ENCODE assay signal across 8 mouse cellular contexts in the genomic region with DNA sequence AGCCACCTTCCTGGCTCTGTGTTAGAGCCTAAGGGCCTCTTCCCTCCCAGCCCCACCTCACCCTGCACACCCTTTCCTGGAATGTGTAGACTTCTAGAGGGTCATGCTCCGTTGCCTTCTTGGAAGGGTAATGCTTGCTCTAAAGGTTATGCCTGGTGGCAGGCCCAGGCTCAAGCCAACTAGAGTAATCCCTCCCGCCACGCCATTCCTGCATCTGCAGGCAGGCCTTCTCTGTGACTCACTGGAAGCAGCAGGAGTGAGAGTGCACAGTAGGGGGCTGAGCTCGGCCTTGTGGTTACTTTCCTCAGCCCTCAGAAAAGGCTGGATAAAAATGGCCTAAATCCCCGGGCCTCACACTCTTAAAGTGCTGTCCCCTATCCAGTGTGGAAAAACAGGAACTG. TPM values are rescaled to one million over a fixed set of nuclear protein-coding genes. Genes with fewer than 3 reads are reported as not detected.
DNase-seq lines count a peak whose midpoint lies in the region; ATAC-seq and TF ChIP-seq lines count a peak whose summit lies in the region.

No protein-coding gene starts in this region.

- peak overlapping the region; percentile 93 for H3K9ac ChIP-seq in embryonic facial prominence, embryonic 14.5 days (ENCODE audit: low read depth, low read length)
- H3K9ac ChIP-seq in intestine, embryonic 14.5 days (ENCODE audit: low read length), result peak overlapping the region; percentile 20
- H3K9ac ChIP-seq in liver, embryonic 15.5 days, result peak overlapping the region; percentile 88

- peak overlapping the region; percentile 44; the same call in 1 of the 2 replicates for H3K27ac ChIP-seq in left cerebral cortex, adult 2 months
- 0 out of 2 replicates have a peak overlapping the region, but pooled peaks have one; percentile 35 for H3K27ac ChIP-seq in embryonic facial prominence, embryonic 14.5 days (replicated peaks; ENCODE audit: low read depth, low read length)
- H3K27ac ChIP-seq in intestine, embryonic 14.5 days (ENCODE audit: low read depth), result no peak overlapping the region
- peak overlapping the region; percentile 96 for H3K27ac ChIP-seq in liver, embryonic 15.5 days (replicated peaks)

- DNase-seq in left cerebral cortex, adult 2 months (ENCODE audit: extremely low spot score in 1 of 2, low spot score in 2 of 2), result peak in 1 of 2 experiments; percentile 27
- DNase-seq in left cerebral cortex, adult 8-10 months (ENCODE audit: low spot score in 2 of 2), result no peak
- peak; percentile 93 for DNase-seq in R1 (ENCODE audit: low read depth, low spot score)
- DNase-seq in embryonic facial prominence, embryonic 14.5 days (ENCODE audit: low spot score), result peak; percentile 32
- DNase-seq in intestine, embryonic 14.5 days (ENCODE audit: low spot score), result peak; percentile 54
- no peak for DNase-seq in thymus, postnatal 0 days (ENCODE audit: low spot score)
- no peak for DNase-seq in urinary bladder, postnatal 10 days (ENCODE audit: low spot score)

- peak overlapping the region; percentile 86 for H3K4me2 ChIP-seq in embryonic facial prominence, embryonic 14.5 days (ENCODE audit: low read depth, low read length)
- peak overlapping the region; percentile 94 for H3K4me2 ChIP-seq in intestine, embryonic 14.5 days (ENCODE audit: low read length)
- peak overlapping the region; percentile 79 for H3K4me2 ChIP-seq in liver, embryonic 15.5 days

- intact Hi-C loops in left cerebral cortex, adult 2 months (cut with DNase I), result no loop called here

- no peak for ATAC-seq in embryonic facial prominence, embryonic 14.5 days (ENCODE audit: low read depth)
- ATAC-seq in intestine, embryonic 14.5 days (replicated peaks; ENCODE audit: low FRiP score, low TSS enrichment, low read depth), result no peak
- ATAC-seq in liver, embryonic 15.5 days (ENCODE audit: insufficient read depth), result no peak

- H3K36me3 ChIP-seq in embryonic facial prominence, embryonic 14.5 days (ENCODE audit: control insufficient read depth, insufficient read depth, low read length), result peaks cover 61% of the 10 kb centered on the region
- peaks cover 57% of the 10 kb centered on the region for H3K36me3 ChIP-seq in intestine, embryonic 14.5 days (ENCODE audit: control insufficient read depth, insufficient read depth, low read length)
- H3K36me3 ChIP-seq in liver, embryonic 15.5 days (replicated peaks), result peaks cover 53% of the 10 kb centered on the region

- no peaks in the 10 kb centered on the region for H3K9me3 ChIP-seq in embryonic facial prominence, embryonic 14.5 days (ENCODE audit: control insufficient read depth, low read length)
- no peaks in the 10 kb centered on the region for H3K9me3 ChIP-seq in intestine, embryonic 14.5 days (ENCODE audit: control insufficient read depth, low read length)
- no peaks in the 10 kb centered on the region for H3K9me3 ChIP-seq in liver, embryonic 15.5 days (replicated peaks)

- peak overlapping the region; percentile 99 for H3K4me3 ChIP-seq in left cerebral cortex, adult 2 months
- peak overlapping the region; percentile 95 for H3K4me3 ChIP-seq in embryonic facial prominence, embryonic 14.5 days (ENCODE audit: low read depth, low read length)
- H3K4me3 ChIP-seq in intestine, embryonic 14.5 days (ENCODE audit: low read depth, low read length), result peak overlapping the region; percentile 17
- H3K4me3 ChIP-seq in liver, embryonic 15.5 days (replicated peaks), result peak overlapping the region; percentile 80

- H3K27me3 ChIP-seq in embryonic facial prominence, embryonic 14.5 days (replicated peaks; ENCODE audit: control insufficient read depth, insufficient read depth, low read length), result no peaks in the 10 kb centered on the region
- H3K27me3 ChIP-seq in intestine, embryonic 14.5 days (replicated peaks; ENCODE audit: control insufficient read depth, insufficient read depth, low read length), result no peaks in the 10 kb centered on the region
- no peaks in the 10 kb centered on the region for H3K27me3 ChIP-seq in liver, embryonic 15.5 days

- WGBS in embryonic facial prominence, embryonic 14.5 days, result 28% methylated on average over 5 of the region's 5 CpGs
- WGBS in intestine, embryonic 14.5 days, result 52% methylated on average over 5 of the region's 5 CpGs
- WGBS in liver, embryonic 15.5 days (ENCODE audit: insufficient replicate concordance), result 30% methylated on average over 5 of the region's 5 CpGs

- peaks cover 18% of the 10 kb centered on the region for H3K4me1 ChIP-seq in embryonic facial prominence, embryonic 14.5 days (ENCODE audit: control insufficient read depth, insufficient read depth, low read length)
- H3K4me1 ChIP-seq in intestine, embryonic 14.5 days (replicated peaks; ENCODE audit: control insufficient read depth, insufficient read depth, low read length), result peaks cover 19% of the 10 kb centered on the region
- peaks cover 38% of the 10 kb centered on the region for H3K4me1 ChIP-seq in liver, embryonic 15.5 days (replicated peaks)

- TF ChIP-seq CTCF in left cerebral cortex, adult 2 months (IDR thresholded peaks at IDR 0.05), result no peak; the same call in 1 of the 2 replicates

RNA-seq across cellular contexts. Expression of gene Ap2m1, which starts 1.8 kb away (rescaled TPM):
- total RNA-seq in left cerebral cortex, adult 2 months (2021), result 100 to 1,000 TPM; 804 to 827 TPM
- total RNA-seq in left cerebral cortex, adult 8-10 months (2022), result 100 to 1,000 TPM; 794 to 854 (median 817) TPM
- 573 and 628 TPM in 2 replicates for polyA plus RNA-seq in embryonic facial prominence, embryonic 14.5 days (2014; fragmentation: Nextera tagmentation; extraction: Ambion mirVana)
- polyA plus RNA-seq in intestine, embryonic 14.5 days (2014; fragmentation: Nextera tagmentation; extraction: Ambion mirVana), result 630 and 682 TPM in 2 replicates
- polyA plus RNA-seq in liver, embryonic 15.5 days (2015; fragmentation: Nextera tagmentation; extraction: Ambion mirVana), result 386 and 395 TPM in 2 replicates
- polyA plus RNA-seq in thymus, postnatal 0 days (2015; fragmentation: Nextera tagmentation; extraction: Ambion mirVana), result 397 and 421 TPM in 2 replicates

RNA-seq across cellular contexts. Expression of gene Abcf3, which starts 11.3 kb away (rescaled TPM):
- 100 to 1,000 TPM; 102 to 109 TPM for total RNA-seq in left cerebral cortex, adult 2 months (2021)
- 100 to 1,000 TPM; 102 to 130 (median 119) TPM for total RNA-seq in left cerebral cortex, adult 8-10 months (2022)
- polyA plus RNA-seq in embryonic facial prominence, embryonic 14.5 days (2014; fragmentation: Nextera tagmentation; extraction: Ambion mirVana), result 54.2 and 61.5 TPM in 2 replicates
- polyA plus RNA-seq in intestine, embryonic 14.5 days (2014; fragmentation: Nextera tagmentation; extraction: Ambion mirVana), result 47.9 and 55.5 TPM in 2 replicates
- polyA plus RNA-seq in liver, embryonic 15.5 days (2015; fragmentation: Nextera tagmentation; extraction: Ambion mirVana), result 24.6 and 28.4 TPM in 2 replicates
- 50.8 and 63.7 TPM in 2 replicates for polyA plus RNA-seq in thymus, postnatal 0 days (2015; fragmentation: Nextera tagmentation; extraction: Ambion mirVana)

RNA-seq across cellular contexts. Expression of gene Dvl3, which starts 20.3 kb away (rescaled TPM):
- total RNA-seq in left cerebral cortex, adult 2 months (2021), result 10 to 100 TPM; 64.7 to 70.1 TPM
- 10 to 100 TPM; 50.6 to 55.9 (median 54.9) TPM for total RNA-seq in left cerebral cortex, adult 8-10 months (2022)
- polyA plus RNA-seq in embryonic facial prominence, embryonic 14.5 days (2014; fragmentation: Nextera tagmentation; extraction: Ambion mirVana), result 26.5 and 30.8 TPM in 2 replicates
- 24.6 and 26.1 TPM in 2 replicates for polyA plus RNA-seq in intestine, embryonic 14.5 days (2014; fragmentation: Nextera tagmentation; extraction: Ambion mirVana)
- 3.8 and 4.8 TPM in 2 replicates for polyA plus RNA-seq in liver, embryonic 15.5 days (2015; fragmentation: Nextera tagmentation; extraction: Ambion mirVana)
- polyA plus RNA-seq in thymus, postnatal 0 days (2015; fragmentation: Nextera tagmentation; extraction: Ambion mirVana), result 4.7 and 5.3 TPM in 2 replicates

RNA-seq across cellular contexts. Expression of gene Eif2b5, which starts 38.5 kb away (rescaled TPM):
- 10 to 100 TPM; 59.2 to 59.6 TPM for total RNA-seq in left cerebral cortex, adult 2 months (2021)
- 10 to 100 TPM; 57.3 to 62.6 (median 59.3) TPM for total RNA-seq in left cerebral cortex, adult 8-10 months (2022)
- polyA plus RNA-seq in embryonic facial prominence, embryonic 14.5 days (2014; fragmentation: Nextera tagmentation; extraction: Ambion mirVana), result 82.4 and 88.0 TPM in 2 replicates
- 98.9 and 99.8 TPM in 2 replicates for polyA plus RNA-seq in intestine, embryonic 14.5 days (2014; fragmentation: Nextera tagmentation; extraction: Ambion mirVana)
- 44.1 and 48.7 TPM in 2 replicates for polyA plus RNA-seq in liver, embryonic 15.5 days (2015; fragmentation: Nextera tagmentation; extraction: Ambion mirVana)
- polyA plus RNA-seq in thymus, postnatal 0 days (2015; fragmentation: Nextera tagmentation; extraction: Ambion mirVana), result 91.5 and 92.0 TPM in 2 replicates

RNA-seq across cellular contexts. Expression of gene Vwa5b2, which starts 52.2 kb away (rescaled TPM):
- 10 to 100 TPM; 63.4 to 68.3 TPM for total RNA-seq in left cerebral cortex, adult 2 months (2021)
- 10 to 100 TPM; 51.3 to 65.5 (median 57.9) TPM for total RNA-seq in left cerebral cortex, adult 8-10 months (2022)
- polyA plus RNA-seq in embryonic facial prominence, embryonic 14.5 days (2014; fragmentation: Nextera tagmentation; extraction: Ambion mirVana), result 2.2 and 3.1 TPM in 2 replicates
- polyA plus RNA-seq in intestine, embryonic 14.5 days (2014; fragmentation: Nextera tagmentation; extraction: Ambion mirVana), result 5.3 and 6.2 TPM in 2 replicates
- polyA plus RNA-seq in liver, embryonic 15.5 days (2015; fragmentation: Nextera tagmentation; extraction: Ambion mirVana), result 0.21 and 0.33 TPM in 2 replicates
- not detected in 2 replicates for polyA plus RNA-seq in thymus, postnatal 0 days (2015; fragmentation: Nextera tagmentation; extraction: Ambion mirVana)

Comparison
In these comparisons a context has a peak if more than half of its experiments do, and no peak if none do; other contexts are left out.
1. DNase-seq: peak in R1 (single experiment), embryonic facial prominence, embryonic 14.5 days (single experiment) and intestine, embryonic 14.5 days (single experiment); none in left cerebral cortex, adult 8-10 months (0 of 2), thymus, postnatal 0 days (single experiment) and urinary bladder, postnatal 10 days (single experiment).
2. H3K4me3 ChIP-seq: peak in every context shown above with its lines; median percentile 99 in left cerebral cortex, adult 2 months; 95 in embryonic facial prominence, embryonic 14.5 days; 80 in liver, embryonic 15.5 days; 17 in intestine, embryonic 14.5 days.
3. H3K9ac ChIP-seq: peak in every context shown above with its lines; median percentile 93 in embryonic facial prominence, embryonic 14.5 days; 88 in liver, embryonic 15.5 days; 20 in intestine, embryonic 14.5 days.
4. Peak in every context shown above with its lines, with median percentiles within 50 percentile points of each other: H3K4me2 ChIP-seq.